Mouse (Mus musculus) spleen, adult 2 months (tissue): ENCODE results near the gene Gm20388.

Source experiments
- CTCF ChIP-seq: fragments of 200-500 bp; IDR thresholded peaks from 2 replicates; pipeline ENCODE4 v1.5.1; 2011; ENCODE audit warnings: mild to moderate bottlenecking, inconsistent platforms; ENCODE audit not compliant: insufficient read depth, insufficient read length, insufficient replicate concordance; ENCODE audit errors: extremely low read depth
- POLR2A ChIP-seq: fragments of 200-500 bp; IDR thresholded peaks from 2 replicates; pipeline ENCODE4 v1.6.1; 2011; ENCODE audit warnings: low read depth, low read length, inconsistent platforms

DNA sequence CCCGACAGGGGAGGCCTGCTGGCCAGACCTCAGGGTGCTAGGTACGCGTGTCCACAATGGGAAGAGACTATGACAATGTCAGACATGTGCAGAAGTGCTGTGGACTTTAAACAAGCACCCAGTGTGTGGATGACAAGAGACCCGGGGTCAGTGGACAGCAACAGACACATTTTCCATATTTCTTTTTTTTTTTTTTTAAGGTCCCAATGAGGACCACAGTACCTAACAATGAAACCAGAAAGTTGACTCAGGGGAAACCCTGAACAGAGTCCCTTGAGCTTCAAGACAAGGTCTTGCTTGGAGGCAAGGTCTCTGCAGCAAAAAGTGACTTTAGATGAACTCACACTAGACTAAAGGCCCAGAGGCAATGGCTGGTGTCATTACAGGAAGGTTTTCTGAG, 1446.8 kb downstream of the Gm20388 start:
- TF ChIP-seq CTCF: no peak
- TF ChIP-seq POLR2A: no peak
